Mouse (Mus musculus): ENCODE data around the gene Clrn1.
A peak's percentile ranks its signal among the peaks of the same experiment; 100 is the strongest.

Clrn1 gene

GRCm38 (mm10) chr3:58829926-58830325 lies 55.2 kb downstream of the Clrn1 start:
- DNase-seq, result no peak

GRCm38 (mm10) chr3:58828366-58829153 lies 56.6 kb downstream of the Clrn1 start:
- no peak for DNase-seq

- no peak for DNase-seq
These were observed 58.9 kb downstream of the Clrn1 start for GRCm38 (mm10) chr3:58826266-58826665.

- no peak for DNase-seq
These were observed 62.9 kb downstream of the Clrn1 start, which contains the start of gene Mindy4b-ps for GRCm38 (mm10) chr3:58822211-58822610. TSS of gene Mindy4b-ps (minus strand) at chr3:58822311.

GRCm38 (mm10) chr3:58817337-58817736 lies 67.8 kb downstream of the Clrn1 start:
- DNase-seq, result no peak

- DNase-seq, result no peak
These were observed 70.9 kb downstream of the Clrn1 start for GRCm38 (mm10) chr3:58814191-58814590.

GRCm38 (mm10) chr3:58810353-58810752 lies 74.8 kb downstream of the Clrn1 start:
- DNase-seq, result peak; percentile 73 to 74

GRCm38 (mm10) chr3:58809111-58809915 lies 75.8 kb downstream of the Clrn1 start:
- no peak for DNase-seq

- peak; percentile 25 to 32 for DNase-seq
These were observed 76.5 kb downstream of the Clrn1 start for GRCm38 (mm10) chr3:58808636-58809035.

GRCm38 (mm10) chr3:58804745-58805144 lies 80.4 kb downstream of the Clrn1 start:
- no peak for DNase-seq

- DNase-seq, result no peak
These were observed 86.5 kb downstream of the Clrn1 start for GRCm38 (mm10) chr3:58798676-58799075.

- DNase-seq, result no peak
These were observed 86.9 kb downstream of the Clrn1 start for GRCm38 (mm10) chr3:58798245-58798644.

Data from cerebellum, postnatal 36 days (tissue).